Comparison of ENCODE assay signal across 8 mouse cellular contexts in the genomic region with DNA sequence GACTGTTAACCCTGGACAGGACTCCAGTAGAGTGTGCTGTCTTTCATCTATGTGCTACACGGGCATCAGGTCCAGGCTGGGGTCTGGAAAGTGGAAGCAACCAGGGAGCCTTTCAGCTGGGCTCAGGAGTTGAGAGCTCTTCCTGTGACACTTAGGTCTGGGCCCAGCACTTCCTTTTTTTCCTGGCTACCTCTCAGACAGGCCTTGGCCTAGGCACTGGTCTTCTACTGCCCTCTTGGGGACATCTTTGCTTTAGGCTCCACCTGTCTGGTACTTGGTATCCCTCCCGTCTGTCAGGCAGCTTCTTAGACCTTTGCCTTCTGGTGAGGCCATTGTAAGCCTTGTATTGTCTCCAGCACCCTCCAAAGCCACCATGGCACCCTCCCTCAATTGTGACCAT. TPM values are rescaled to one million over a fixed set of nuclear protein-coding genes. Genes with fewer than 3 reads are reported as not detected.
DNase-seq lines count a peak whose midpoint lies in the region; ATAC-seq and TF ChIP-seq lines count a peak whose summit lies in the region.

No protein-coding gene starts in this region.

- no peaks in the 10 kb centered on the region for H3K9me3 ChIP-seq in kidney, embryonic 15.5 days (replicated peaks)
- H3K9me3 ChIP-seq in stomach, postnatal 0 days (ENCODE audit: control insufficient read depth, low read length), result no peaks in the 10 kb centered on the region

- peak; percentile 68 to 88 for DNase-seq in adrenal gland, adult (ENCODE audit: inconsistent age in 2 of 2, low spot score in 1 of 2)
- DNase-seq in adrenal gland, adult 18-20 months (ENCODE audit: low spot score in 2 of 2), result no peak
- DNase-seq in B cell, adult 2 months, result peak; percentile 78 to 82
- DNase-seq in heart, adult 2 months, result peak; percentile 64 to 79
- DNase-seq in lung, postnatal 10 days, result peak; percentile 87
- DNase-seq in stomach, postnatal 0 days (ENCODE audit: low spot score), result peak; percentile 71

- H3K79me2 ChIP-seq in heart, adult 2 months (replicated peaks; ENCODE audit: control insufficient read depth, insufficient read depth, low read length), result no peaks in the 10 kb centered on the region

- TF ChIP-seq POLR2A in heart, adult 2 months (IDR thresholded peaks at IDR 0.05; ENCODE audit: insufficient read depth, low read depth, low read length), result no peak

- WGBS in heart, adult 2 months, result 26% methylated on average over 2 of the region's 2 CpGs
- 44% methylated on average over 2 of the region's 2 CpGs for WGBS in kidney, embryonic 15.5 days
- WGBS in stomach, postnatal 0 days, result 43% methylated on average over 2 of the region's 2 CpGs

- no peaks in the 10 kb centered on the region for H3K36me3 ChIP-seq in heart, adult 2 months (ENCODE audit: control insufficient read depth, insufficient read depth, low read length)
- H3K36me3 ChIP-seq in kidney, embryonic 15.5 days, result no peaks in the 10 kb centered on the region
- no peaks in the 10 kb centered on the region for H3K36me3 ChIP-seq in stomach, postnatal 0 days (ENCODE audit: control insufficient read depth, insufficient read depth, low read length)

- H3K9ac ChIP-seq in heart, adult 2 months (ENCODE audit: low read depth, low read length), result peak overlapping the region; percentile 29
- H3K9ac ChIP-seq in kidney, embryonic 15.5 days, result no peak overlapping the region
- H3K9ac ChIP-seq in stomach, postnatal 0 days (ENCODE audit: low read length), result no peak overlapping the region

- H3K4me1 ChIP-seq in heart, adult 2 months (ENCODE audit: control insufficient read depth, insufficient read depth, low read length), result peaks cover 19% of the 10 kb centered on the region
- peaks cover 41% of the 10 kb centered on the region for H3K4me1 ChIP-seq in kidney, embryonic 15.5 days
- peaks cover 11% of the 10 kb centered on the region; the same call in 1 of the 2 replicates for H3K4me1 ChIP-seq in stomach, postnatal 0 days (replicated peaks; ENCODE audit: control insufficient read depth, insufficient read depth)

- TF ChIP-seq CTCF in heart, adult 2 months (IDR thresholded peaks at IDR 0.05), result peak; percentile 97
- peak; percentile 88 for TF ChIP-seq CTCF in stomach, postnatal 0 days (IDR thresholded peaks at IDR 0.05; ENCODE audit: low read depth)

- intact Hi-C loops in heart, adult 2 months (cut with DNase I), result loop anchor here (1.0 to 2.0 kb wide), 2 partner anchors 68 to 278 kb away; no protein-coding TSS in a partner anchor

- no peak overlapping the region for H3K4me3 ChIP-seq in heart, adult 2 months
- no peak overlapping the region for H3K4me3 ChIP-seq in kidney, embryonic 15.5 days (replicated peaks)
- H3K4me3 ChIP-seq in stomach, postnatal 0 days (ENCODE audit: low read depth, low read length), result no peak overlapping the region

- no peak overlapping the region for H3K4me2 ChIP-seq in kidney, embryonic 15.5 days
- H3K4me2 ChIP-seq in stomach, postnatal 0 days (replicated peaks; ENCODE audit: low read depth), result no peak overlapping the region

- H3K27me3 ChIP-seq in heart, adult 2 months (ENCODE audit: control insufficient read depth, insufficient read depth, low read length), result no peaks in the 10 kb centered on the region
- H3K27me3 ChIP-seq in kidney, embryonic 15.5 days, result no peaks in the 10 kb centered on the region
- no peaks in the 10 kb centered on the region for H3K27me3 ChIP-seq in stomach, postnatal 0 days (ENCODE audit: control insufficient read depth, insufficient read depth, low read length)

- peak; percentile 77 for ATAC-seq in cerebellum, adult (ENCODE audit: insufficient number of reproducible peaks, low FRiP score, low TSS enrichment)
- 0 out of 2 replicates have a peak, but pooled peaks have one; percentile 22 for ATAC-seq in kidney, embryonic 15.5 days (replicated peaks; ENCODE audit: low FRiP score)
- peak; percentile 30 for ATAC-seq in stomach, postnatal 0 days (ENCODE audit: low FRiP score, low TSS enrichment)

- peak overlapping the region; percentile 65 for H3K27ac ChIP-seq in heart, adult 2 months
- peak overlapping the region; percentile 82 for H3K27ac ChIP-seq in kidney, embryonic 15.5 days
- peak overlapping the region; percentile 53; the same call in 1 of the 2 replicates for H3K27ac ChIP-seq in stomach, postnatal 0 days (replicated peaks)

- peak; percentile 96 for TF ChIP-seq EP300 in heart, adult 2 months (IDR thresholded peaks at IDR 0.05; ENCODE audit: insufficient read depth, low read depth, low read length)
- no peak for TF ChIP-seq EP300 in stomach, postnatal 0 days (optimal IDR thresholded peaks at IDR 0.05)

RNA-seq across cellular contexts. Expression of a gene that starts 20.1 kb away (rescaled TPM):
- total RNA-seq in adrenal gland, adult 18-20 months (2021), result 100 to 1,000 TPM; 359 to 454 TPM
- total RNA-seq in heart, adult 2 months (2021), result 1,000 to 10,000 TPM; 1,131 to 1,298 TPM
- 163 and 316 TPM in 2 replicates for polyA plus RNA-seq in heart, adult 2 months (2012; rRNA removed)
- polyA plus RNA-seq in kidney, embryonic 15.5 days (2015; fragmentation: Nextera tagmentation; extraction: Ambion mirVana), result 785 and 879 TPM in 2 replicates
- polyA plus RNA-seq in stomach, postnatal 0 days (2015; fragmentation: Nextera tagmentation; extraction: Ambion mirVana), result 814 and 865 TPM in 2 replicates

RNA-seq across cellular contexts. Expression of a gene that starts 24.6 kb away (rescaled TPM):
- under 1 TPM in 1 of 2 experiments, not detected in 1; 0.30 TPM for total RNA-seq in adrenal gland, adult 18-20 months (2021)
- under 1 TPM in 1 of 2 experiments, not detected in 1; 0.09 TPM for total RNA-seq in heart, adult 2 months (2021)
- 0.10 and 0.15 TPM in 2 replicates for polyA plus RNA-seq in heart, adult 2 months (2012; rRNA removed)
- polyA plus RNA-seq in kidney, embryonic 15.5 days (2015; fragmentation: Nextera tagmentation; extraction: Ambion mirVana), result 0.47 and 0.57 TPM in 2 replicates
- 0.01 TPM in 1 of 2 replicates, not detected in the other for polyA plus RNA-seq in stomach, postnatal 0 days (2015; fragmentation: Nextera tagmentation; extraction: Ambion mirVana)

RNA-seq across cellular contexts. Expression of a gene that starts 34.4 kb away (rescaled TPM):
- total RNA-seq in adrenal gland, adult 18-20 months (2021), result not detected
- total RNA-seq in heart, adult 2 months (2021), result under 1 TPM; 0.32 to 0.44 TPM
- polyA plus RNA-seq in heart, adult 2 months (2012; rRNA removed), result not detected in 2 replicates
- polyA plus RNA-seq in kidney, embryonic 15.5 days (2015; fragmentation: Nextera tagmentation; extraction: Ambion mirVana), result not detected in 2 replicates
- 0.08 and 0.13 TPM in 2 replicates for polyA plus RNA-seq in stomach, postnatal 0 days (2015; fragmentation: Nextera tagmentation; extraction: Ambion mirVana)

RNA-seq across cellular contexts. Expression of a gene that starts 38.8 kb away (rescaled TPM):
- 10 to 100 TPM; 16.2 to 19.4 TPM for total RNA-seq in adrenal gland, adult 18-20 months (2021)
- 10 to 100 TPM; 18.0 to 18.1 TPM for total RNA-seq in heart, adult 2 months (2021)
- 11.8 and 16.6 TPM in 2 replicates for polyA plus RNA-seq in heart, adult 2 months (2012; rRNA removed)
- 14.5 and 18.5 TPM in 2 replicates for polyA plus RNA-seq in kidney, embryonic 15.5 days (2015; fragmentation: Nextera tagmentation; extraction: Ambion mirVana)
- 18.9 and 21.5 TPM in 2 replicates for polyA plus RNA-seq in stomach, postnatal 0 days (2015; fragmentation: Nextera tagmentation; extraction: Ambion mirVana)

Comparison
In these comparisons a context has a peak if more than half of its experiments do, and no peak if none do; other contexts are left out.
1. DNase-seq: peak in adrenal gland, adult (2 of 2), B cell, adult 2 months (2 of 2), heart, adult 2 months (2 of 2), lung, postnatal 10 days (single experiment) and stomach, postnatal 0 days (single experiment); none in adrenal gland, adult 18-20 months (0 of 2).
2. ATAC-seq: peak in every context shown above with its lines; median percentile 77 in cerebellum, adult; 30 in stomach, postnatal 0 days; 22 in kidney, embryonic 15.5 days.
3. Peak in every context shown above with its lines, with median percentiles within 50 percentile points of each other: H3K27ac ChIP-seq.